Mouse (Mus musculus) hindbrain, embryonic 14.5 days (tissue): ENCODE measurements at regions not wholly inside any gene's neighbourhood (a gene's known extent, or its start where the extent isn't known, plus 50 kb on each side); places are given as distances from the start of the nearest gene placed in this dataset.

Experiments
- ATAC-seq: fragments of 200-750 bp; cut with Nextera tagmentation; 2 replicates; pipeline ENCODE4 v1.8.0; 2017; ENCODE audit warnings: moderate number of reproducible peaks, mild to moderate bottlenecking, moderate TSS enrichment, moderate library complexity; ENCODE audit not compliant: low FRiP score
- DNase-seq: peaks from one replicate; pipeline ENCODE4 v3.0.0-alpha.2; 2015; ENCODE audit warnings: low spot score
- H3K27ac ChIP-seq: fragments of 300-500 bp; sonication (generic); 2 replicates; pipeline ENCODE4 v1.5.1; 2014; ENCODE audit warnings: mild to moderate bottlenecking, moderate library complexity
- H3K27me3 ChIP-seq: fragments of 300-500 bp; sonication (generic); 2 replicates; pipeline ENCODE4 v1.6.1; 2014; ENCODE audit warnings: mild to moderate bottlenecking, low read length, mixed read lengths; ENCODE audit not compliant: control insufficient read depth, insufficient read depth
- H3K36me3 ChIP-seq: fragments of 300-500 bp; sonication (generic); replicated peaks from 2 replicates; pipeline ENCODE4 v1.6.1; 2014; ENCODE audit not compliant: control insufficient read depth, insufficient read depth
- H3K4me1 ChIP-seq: fragments of 300-500 bp; sonication (generic); replicated peaks from 2 replicates; pipeline ENCODE4 v1.6.1; 2014; ENCODE audit warnings: antibody characterized with exemption, low read length, mixed read lengths; ENCODE audit not compliant: control insufficient read depth, insufficient read depth
- H3K4me2 ChIP-seq: fragments of 300-500 bp; sonication (generic); replicated peaks from 2 replicates; pipeline ENCODE4 v1.6.1; 2014; ENCODE audit warnings: mild to moderate bottlenecking, moderate library complexity
- H3K4me3 ChIP-seq: fragments of 300-500 bp; sonication (generic); replicated peaks from 2 replicates; pipeline ENCODE4 v1.5.1; 2014; ENCODE audit warnings: mild to moderate bottlenecking, low read length
- H3K9ac ChIP-seq: fragments of 300-500 bp; sonication (generic); 2 replicates; pipeline ENCODE4 v1.6.1; 2014
- H3K9me3 ChIP-seq: fragments of 300-500 bp; sonication (generic); 2 replicates; pipeline ENCODE4 v1.6.1; 2016; ENCODE audit warnings: low read length; ENCODE audit not compliant: control insufficient read depth
- WGBS: fragments of 180-500 bp; shearing (Covaris S2); extraction: QIAGEN DNeasy Blood & Tissue Kit; methylation state at CpG from one replicate; pipeline ENCODE4 v1.1.7; 2014; 5-methylcytosine and 5-hydroxymethylcytosine counted together

- no peak for DNase-seq
- no peak overlapping the region for H3K4me2 ChIP-seq
Measured at GRCm38 (mm10) chr14:91776126-91776525, 2114.4 kb downstream of the Pcdh9 start.

More at GRCm38 (mm10) chr14:91776126-91776525, 2114.4 kb downstream of the Pcdh9 start:
- WGBS, result 29% methylated on average over 2 of the region's 2 CpGs
- Histone ChIP-seq H3K27me3 (no peaks in the 10 kb centered on the region), H3K9ac (no peak overlapping the region), H3K9me3 (no peaks in the 10 kb centered on the region), H3K4me1 (no peaks in the 10 kb centered on the region), H3K36me3 (no peaks in the 10 kb centered on the region), H3K4me3 (no peak overlapping the region), H3K27ac (no peak overlapping the region)
- ATAC-seq, result peak; percentile 40; the same call in 1 of the 2 replicates
